In genomic region chr5:112686309-112687099, GRCm38 (mm10) we compare ENCODE assay signal across 17 mouse cellular contexts.
A peak's percentile ranks its signal among the peaks of the same experiment; 100 is the strongest.
DNase-seq lines count a peak whose midpoint lies in the region; ATAC-seq lines count a peak whose summit lies in the region.
"Had no signal": no experiment of that assay in that cellular context is flagged by ENCODE, and none has a peak within 500 bp of the region (broad histone marks: within the 10 kb centered on the region; RNA-seq: fewer than 3 reads in every experiment).

No protein-coding gene starts in this region.

- peak overlapping the region; percentile 65 for H3K27ac ChIP-seq in hindbrain, embryonic 15.5 days (replicated peaks)

- peak; percentile 50; the same call in 1 of the 2 replicates for ATAC-seq in hindbrain, embryonic 15.5 days (ENCODE audit: low FRiP score, low read depth)
- ATAC-seq: inflammation-experienced regulatory T-cells, adult 6 months had no signal

- WGBS in hindbrain, embryonic 15.5 days: 57% methylated on average over 14 of the region's 14 CpGs

- intact Hi-C loops in left cerebral cortex, postnatal 10 days (cut with DNase I): no loop called here

- peaks cover 7% of the 10 kb centered on the region; the same call in 1 of the 2 replicates for H3K4me1 ChIP-seq in hindbrain, embryonic 15.5 days (replicated peaks)
- H3K4me1 ChIP-seq: heart, embryonic 12.5 days had no signal

- H3K4me2 ChIP-seq in hindbrain, embryonic 15.5 days: no peak overlapping the region
- H3K4me2 ChIP-seq: heart, embryonic 12.5 days had no signal

- H3K4me3 ChIP-seq in hindbrain, embryonic 15.5 days: no peak overlapping the region
- H3K4me3 ChIP-seq: embryonic facial prominence, embryonic 10.5 days; heart, embryonic 12.5 days had no signal

- no peaks in the 10 kb centered on the region for H3K36me3 ChIP-seq in hindbrain, embryonic 15.5 days
- H3K36me3 ChIP-seq: embryonic facial prominence, embryonic 10.5 days had no signal

- H3K9me3 ChIP-seq in hindbrain, embryonic 15.5 days: no peaks in the 10 kb centered on the region
- H3K9me3 ChIP-seq: embryonic facial prominence, embryonic 10.5 days; heart, embryonic 12.5 days had no signal

- DNase-seq in kidney, adult 9 months: peak; percentile 3
- no peak for DNase-seq in kidney, postnatal 10 days
- peak; percentile 82 for DNase-seq in ES-CJ7 (ENCODE audit: low read depth, low spot score)
- DNase-seq in R1 (ENCODE audit: low read depth, low spot score): peak; percentile 89
- no peak for DNase-seq in layer of hippocampus, adult 11-12 months (ENCODE audit: low spot score)
- no peak for DNase-seq in left cerebral cortex, postnatal 10 days (ENCODE audit: extremely low spot score in 1 of 2, low spot score in 2 of 2)
- no peak for DNase-seq in thymus, postnatal 0 days (ENCODE audit: low spot score)
- DNase-seq: cerebellum, adult 9-10 months; heart, postnatal 14 days; lung, postnatal 10 days; midbrain, embryonic 14.5 days; retina, postnatal 1 day; thymus, adult 18-20 months had no signal

- no peak overlapping the region for H3K9ac ChIP-seq in hindbrain, embryonic 15.5 days
- H3K9ac ChIP-seq: heart, embryonic 12.5 days had no signal

- no peaks in the 10 kb centered on the region for H3K27me3 ChIP-seq in hindbrain, embryonic 15.5 days

Comparison
In these comparisons a context has a peak if more than half of its experiments do, and no peak if none do; other contexts are left out.
1. DNase-seq: peak in kidney, adult 9 months (single experiment), ES-CJ7 (single experiment) and R1 (single experiment); none in kidney, postnatal 10 days (single experiment), layer of hippocampus, adult 11-12 months (single experiment), left cerebral cortex, postnatal 10 days (0 of 2) and thymus, postnatal 0 days (single experiment).